Mouse (Mus musculus) gastrocnemius, postnatal 25 days (tissue): ENCODE results near the gene C2cd2. TPM values are rescaled to one million over a fixed set of nuclear protein-coding genes. Genes with fewer than 3 reads are reported as not detected.

Experiments
- DNase-seq: peaks from one replicate; pipeline ENCODE4 v3.0.0; 2022
- total RNA-seq, 2 experiments: library from RNA; stranded (reverse); gene quantifications; 1 replicate in 1 of 2; 2 replicates in 1 of 2; pipeline ENCODE4 v1.2.3; 2021

C2cd2 gene
- total RNA-seq, 2 experiments from 2014 or later, result 171 to 179 TPM

DNA sequence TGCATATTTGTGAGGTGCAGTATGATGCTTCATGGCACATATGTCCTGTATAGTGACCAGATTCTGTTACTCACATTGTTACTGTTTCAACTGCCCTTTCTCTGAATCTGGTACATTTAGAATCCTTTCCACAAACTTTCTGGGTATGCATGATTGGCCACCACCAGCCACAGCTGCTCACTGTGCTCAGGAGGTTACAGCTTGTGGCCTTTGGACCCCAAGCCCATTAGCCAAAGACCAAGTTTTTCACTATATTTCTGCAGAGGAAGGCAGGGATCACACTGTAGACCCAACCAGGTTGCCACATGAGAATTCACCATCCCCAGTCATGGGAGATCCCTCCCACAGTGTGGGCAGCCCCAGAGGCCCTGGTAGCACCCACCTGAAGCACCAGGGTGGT is 79.5 kb downstream of the C2cd2 start:
- no peak for DNase-seq

DNA sequence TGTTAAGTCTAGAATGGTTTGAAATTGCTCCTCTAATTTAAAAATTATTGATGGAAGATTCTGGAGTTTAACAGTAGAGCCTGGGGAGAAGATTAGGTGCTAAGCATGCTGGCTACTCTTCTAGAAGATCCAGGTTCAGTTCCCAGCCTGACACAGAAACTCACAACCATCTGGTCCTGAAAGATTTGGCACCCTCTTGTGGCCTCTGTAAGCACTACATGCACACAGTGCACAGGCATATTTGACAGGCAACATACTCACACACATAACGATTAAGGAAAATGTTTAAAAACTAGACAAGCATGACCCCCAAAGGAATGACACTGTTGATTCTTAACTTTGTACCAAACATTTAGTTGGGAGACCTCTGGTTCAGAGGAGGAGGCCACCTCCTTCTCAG is 83.3 kb downstream of the C2cd2 start:
- DNase-seq, result no peak

DNA sequence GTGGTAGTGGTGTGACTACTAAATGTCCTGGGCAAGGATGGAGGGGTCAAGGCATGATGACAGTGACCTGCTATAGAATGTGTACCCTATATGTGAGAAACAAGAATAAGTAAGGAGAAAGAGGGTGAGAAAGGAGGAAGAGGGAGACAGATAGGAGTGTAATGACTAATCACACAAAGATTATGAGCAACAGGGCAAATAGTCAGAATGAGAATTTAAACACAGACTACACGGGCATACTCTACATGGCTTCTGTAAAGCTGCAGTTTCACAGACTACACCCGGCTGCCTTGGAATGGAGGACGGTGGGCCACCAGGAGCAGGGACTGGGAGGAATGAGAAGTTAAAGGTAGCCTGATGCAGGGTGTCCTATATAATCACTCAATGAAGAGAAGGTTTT is 84.9 kb downstream of the C2cd2 start:
- DNase-seq, result no peak

DNA sequence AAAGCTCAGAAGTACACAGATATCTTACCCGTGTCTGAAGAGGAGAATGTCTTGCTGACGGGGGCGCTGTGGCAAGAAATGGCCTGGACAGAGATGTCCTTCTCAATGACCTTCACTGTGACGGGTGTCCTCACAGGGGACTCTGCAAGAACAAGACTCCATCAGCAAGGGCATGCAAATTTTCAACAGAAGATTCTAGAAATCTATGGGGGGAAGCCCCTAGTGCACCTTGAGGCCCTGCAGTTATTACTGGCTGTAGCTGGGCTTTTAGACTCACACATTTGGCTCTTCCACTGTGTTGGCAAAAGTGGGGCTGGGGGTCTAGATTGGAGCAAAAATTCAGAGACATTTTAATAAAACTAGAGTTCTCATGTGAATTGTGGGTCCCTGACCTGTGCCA is 87.3 kb downstream of the C2cd2 start:
- DNase-seq, result no peak

DNA sequence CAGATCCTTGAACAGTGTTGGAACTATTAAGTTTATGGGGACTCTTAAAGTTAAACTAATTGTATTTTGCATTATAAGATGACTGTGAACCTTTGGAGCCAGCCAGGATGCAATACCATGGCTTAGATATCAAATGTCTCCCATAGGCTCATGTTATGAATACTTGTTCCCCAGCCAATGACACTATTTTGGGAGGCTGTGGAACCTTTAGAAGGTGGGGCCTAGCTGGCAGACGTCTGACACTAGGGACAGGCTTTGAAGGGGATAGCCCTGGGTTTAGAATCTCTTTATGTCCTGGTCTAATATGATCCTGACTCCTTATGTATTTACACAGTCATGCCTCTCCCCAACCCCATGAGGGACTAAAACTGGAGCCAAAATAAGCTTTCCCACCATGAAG is 88.0 kb downstream of the C2cd2 start:
- DNase-seq, result no peak

DNA sequence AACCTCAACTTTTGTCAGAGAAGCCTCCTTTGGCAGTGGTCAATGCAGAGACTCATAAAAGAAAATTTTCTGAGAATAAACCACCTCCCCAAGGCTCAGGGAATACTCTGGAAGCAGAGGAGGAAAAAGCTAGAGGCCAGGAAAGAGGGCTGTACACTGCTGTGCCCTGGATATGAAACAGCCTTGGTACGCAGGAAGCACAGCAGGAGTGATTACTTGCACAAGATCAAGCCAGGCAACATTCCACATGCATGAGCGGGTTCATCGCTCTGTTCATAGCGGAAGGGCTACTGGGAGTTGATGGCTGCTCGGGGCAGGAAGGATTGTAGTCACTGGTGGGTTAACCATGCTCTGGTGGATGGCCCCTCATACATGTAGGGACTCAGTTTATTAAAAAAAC is 89.7 kb downstream of the C2cd2 start:
- DNase-seq, result no peak

DNA sequence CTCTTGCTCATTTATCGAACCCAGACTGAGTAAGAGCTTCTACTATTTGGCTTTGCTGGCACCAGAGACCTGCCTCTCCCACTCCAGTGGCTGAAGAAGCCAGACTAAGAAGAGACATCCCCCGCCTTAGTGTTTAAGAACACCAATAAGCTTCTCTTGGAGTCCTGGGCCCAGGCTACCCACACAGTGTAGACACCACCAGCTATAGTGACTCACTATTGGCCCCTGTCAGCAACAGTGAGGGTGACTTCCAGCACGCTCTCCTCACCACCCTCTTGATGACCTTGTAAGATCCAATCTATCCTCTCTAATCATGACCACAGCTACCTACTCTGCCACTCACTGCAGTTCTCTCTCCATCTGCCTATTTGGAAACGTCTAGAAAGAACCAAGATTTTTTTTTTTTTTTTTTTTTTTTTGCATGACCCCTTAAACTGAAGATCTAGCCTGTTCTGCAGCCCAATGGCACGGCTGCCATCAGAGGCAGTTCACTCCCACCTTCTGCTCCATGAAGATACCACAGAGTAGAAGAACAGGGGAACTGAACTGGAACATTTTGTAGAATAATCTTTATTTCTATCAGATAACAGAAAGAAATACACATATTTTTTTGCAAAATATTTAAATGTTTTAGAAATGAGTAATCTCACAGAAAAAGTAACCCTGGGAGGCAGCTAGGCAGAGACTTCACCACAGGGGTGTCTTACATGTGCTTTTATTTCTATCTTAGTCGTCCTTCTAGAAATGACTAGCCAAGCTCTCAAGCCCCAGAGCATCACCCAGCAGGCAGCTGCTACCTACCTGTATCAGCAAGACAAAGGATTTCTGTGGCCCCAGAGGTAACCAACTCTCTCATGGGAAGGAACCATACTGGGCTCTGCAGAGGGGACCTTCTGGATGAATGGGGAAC is 93.0 kb downstream of the C2cd2 start:
- no peak for DNase-seq

DNA sequence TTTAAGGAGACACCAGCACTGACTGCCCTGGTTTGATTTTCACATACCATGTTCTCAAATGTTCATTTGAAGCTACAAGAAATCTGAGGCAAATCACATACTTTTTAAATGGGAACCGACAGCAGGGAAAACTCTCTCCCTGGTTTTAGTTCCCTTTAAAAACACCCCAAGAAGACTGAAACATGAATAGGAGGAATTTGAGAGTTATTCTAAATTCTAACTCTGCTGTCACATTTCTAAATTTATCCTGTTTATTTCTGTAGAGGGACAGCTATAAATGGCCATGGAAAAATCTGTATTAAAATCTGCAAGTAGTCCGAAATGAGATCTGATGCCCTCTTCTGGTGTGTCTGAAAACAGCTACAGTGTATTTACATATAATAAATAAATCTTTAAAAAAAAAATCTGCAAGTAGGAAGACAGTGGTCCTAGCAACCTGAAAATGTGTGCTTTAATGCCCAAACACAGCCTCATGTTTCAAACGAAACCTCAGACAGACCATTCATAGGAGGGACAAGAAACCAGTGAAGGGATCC is 98.4 kb downstream of the C2cd2 start:
- no peak for DNase-seq

DNA sequence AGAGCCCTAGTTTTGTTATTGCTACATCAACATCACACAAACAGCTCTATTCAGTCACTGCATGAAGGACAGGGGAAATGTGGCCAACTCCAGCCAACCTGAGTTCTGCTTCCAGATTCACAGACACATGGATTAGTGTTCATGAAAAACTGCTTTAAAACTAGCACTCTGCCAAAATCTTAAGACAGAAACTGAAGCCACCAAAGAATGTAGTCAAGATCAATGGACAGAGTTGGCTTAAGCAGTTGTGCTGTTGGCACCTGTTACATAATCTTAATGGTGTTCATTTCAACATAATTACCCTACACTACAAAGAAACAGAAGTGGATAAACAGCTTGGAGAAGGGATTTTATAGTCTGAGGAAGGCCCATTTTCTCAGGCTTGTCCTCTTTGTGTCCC is 106.3 kb downstream of the C2cd2 start:
- DNase-seq, result no peak

DNA sequence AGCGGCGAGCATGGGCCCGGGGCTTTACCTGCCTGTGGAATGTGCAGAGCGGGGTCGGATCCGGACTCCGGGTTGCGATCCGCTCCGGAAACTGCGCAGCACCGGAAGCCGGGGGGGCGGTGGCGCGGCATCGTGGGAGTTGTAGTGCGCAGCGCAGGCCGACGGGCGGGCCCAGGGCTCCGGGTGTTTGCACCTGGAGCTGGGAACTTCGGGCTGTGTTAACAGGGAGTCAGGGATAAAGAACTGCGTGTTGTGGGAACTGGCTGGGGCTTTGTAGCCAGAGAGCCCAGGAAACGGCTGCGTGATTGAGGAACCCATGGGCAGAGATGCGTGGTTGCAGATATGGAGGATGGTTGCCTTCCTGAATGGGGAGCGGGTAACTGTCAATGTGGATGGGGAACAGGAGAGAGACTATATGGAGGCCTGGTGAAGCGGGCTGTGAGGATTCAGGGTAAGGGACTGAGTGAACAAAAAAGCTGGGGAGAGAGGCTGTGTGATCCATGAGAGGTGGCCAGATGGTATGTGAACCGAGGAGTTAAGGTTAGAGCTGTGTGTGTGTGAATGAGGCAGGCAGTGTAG is 110.6 kb downstream of the C2cd2 start, which contains the start of gene Prdm15:
Gene Prdm15 (minus strand): TSS at position 110 of the 579 bp plus-strand sequence.
- DNase-seq, result peak; percentile 84

DNA sequence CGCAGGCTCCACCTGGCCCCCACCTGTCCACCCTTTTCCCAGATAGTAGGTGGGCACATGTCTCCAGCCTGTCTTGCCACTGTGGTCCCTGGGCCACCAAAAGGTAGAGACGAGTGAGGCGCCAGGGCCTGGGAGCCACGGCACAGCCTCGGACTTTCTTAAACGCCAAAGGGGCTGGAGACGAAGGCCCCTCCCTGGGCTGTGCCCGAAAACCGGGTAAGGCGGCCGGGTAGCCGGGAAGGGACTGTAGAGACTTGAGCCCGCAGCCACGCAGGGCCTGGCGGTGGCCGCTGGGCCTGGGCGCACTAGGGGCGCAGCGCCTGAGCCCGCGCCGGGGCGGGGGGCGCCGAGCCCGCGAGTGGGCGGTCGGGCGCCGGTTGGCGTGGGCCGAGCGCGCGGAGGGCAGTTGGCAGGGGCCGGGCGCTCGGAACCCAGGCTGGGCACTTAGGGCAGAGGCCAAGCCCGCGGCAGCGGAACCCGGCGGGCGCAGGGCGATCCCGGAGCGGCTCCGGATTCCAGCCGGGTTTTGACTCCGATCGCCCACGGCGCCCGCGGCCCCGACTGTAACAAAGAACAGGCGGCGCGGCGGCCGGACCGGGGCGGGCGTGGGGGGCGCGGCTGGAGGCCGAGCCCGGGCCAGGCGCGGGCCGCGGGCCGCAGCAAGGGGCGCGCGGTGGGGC is 111.2 kb downstream of the C2cd2 start:
- DNase-seq, result peak; percentile 89

DNA sequence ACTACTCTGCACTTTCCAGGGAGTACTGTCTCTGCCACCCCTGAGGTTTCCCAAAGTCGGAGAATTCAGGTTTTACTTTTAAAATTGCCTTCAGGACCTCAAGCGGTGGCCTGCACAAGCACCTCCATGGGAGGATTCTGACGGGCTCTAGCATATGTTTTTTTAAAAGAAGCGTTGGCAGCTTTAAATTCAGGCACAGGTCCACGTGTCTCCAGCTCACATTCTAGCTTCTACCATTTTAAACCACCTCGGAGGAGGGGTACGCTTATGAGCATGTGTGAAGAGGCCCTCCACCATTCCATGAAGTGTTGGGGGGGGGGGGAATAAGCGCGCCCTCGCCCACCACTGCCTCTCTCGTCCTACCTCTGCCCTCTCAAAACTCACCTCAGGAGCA is 111.7 kb downstream of the C2cd2 start:
- DNase-seq, result no peak

DNA sequence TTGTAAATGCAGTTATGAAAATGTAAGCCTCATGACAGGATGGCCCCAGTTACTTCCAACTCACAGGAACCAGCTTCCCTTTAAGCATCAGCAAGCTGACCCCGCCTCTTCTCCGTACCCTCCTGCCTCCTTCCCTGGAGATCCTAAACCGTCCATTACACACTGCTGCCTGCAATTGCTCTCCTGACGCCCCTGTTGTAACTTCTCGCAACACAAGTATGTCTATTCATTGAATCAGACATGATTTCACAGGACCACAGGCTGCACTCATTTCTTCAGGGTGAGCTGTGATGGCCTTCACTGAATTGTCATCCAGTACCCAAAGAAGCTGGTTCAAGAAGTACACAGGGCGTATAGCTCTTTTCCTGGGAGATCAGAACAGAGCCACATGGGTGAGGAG is 113.6 kb downstream of the C2cd2 start:
- DNase-seq, result no peak

DNA sequence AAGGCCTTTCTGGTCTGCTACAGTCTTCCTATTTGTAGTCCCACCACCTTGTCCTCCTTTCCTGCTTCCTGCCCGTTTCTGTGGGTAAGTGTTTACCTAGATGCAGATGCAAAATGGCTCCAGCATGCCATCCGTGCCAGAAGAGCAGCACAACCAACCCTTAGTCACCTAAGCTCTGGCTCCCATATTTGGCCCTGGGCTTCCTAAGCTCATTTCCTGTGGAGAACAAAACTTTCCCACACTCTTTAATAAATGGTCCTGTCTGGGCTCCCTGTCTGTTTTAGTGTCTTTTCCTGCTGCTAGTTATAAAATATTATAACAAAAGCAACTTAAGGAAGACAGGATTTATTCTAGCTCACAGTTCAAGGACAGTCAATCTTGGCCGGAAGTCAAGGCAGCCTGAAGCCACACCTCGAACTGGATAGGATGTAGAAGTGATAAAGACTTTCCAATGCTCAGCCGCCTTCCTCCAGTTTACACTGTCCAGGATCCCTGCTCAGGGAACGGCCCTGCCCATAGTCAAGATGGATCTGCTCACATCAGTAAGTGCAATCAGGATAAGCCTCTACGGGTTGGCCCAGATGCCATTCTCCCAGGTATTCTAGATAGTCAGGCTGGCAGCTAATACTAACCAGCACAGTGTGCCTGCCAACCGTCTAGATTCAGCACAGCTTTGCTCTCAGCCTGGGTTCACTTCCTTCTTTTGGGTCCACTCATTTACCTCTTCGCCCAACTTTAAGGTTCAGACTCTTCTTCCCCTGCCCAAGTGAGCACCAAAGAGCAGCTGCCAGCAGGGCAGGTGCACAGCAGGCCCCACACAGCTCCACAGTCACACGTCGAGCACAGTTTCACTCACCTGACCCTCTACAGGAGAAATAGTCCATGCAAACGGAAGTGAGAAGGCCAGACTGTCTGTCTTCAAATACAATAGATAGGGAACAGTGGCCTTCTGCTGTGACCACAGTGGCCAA is 117.1 kb downstream of the C2cd2 start:
- no peak for DNase-seq

DNA sequence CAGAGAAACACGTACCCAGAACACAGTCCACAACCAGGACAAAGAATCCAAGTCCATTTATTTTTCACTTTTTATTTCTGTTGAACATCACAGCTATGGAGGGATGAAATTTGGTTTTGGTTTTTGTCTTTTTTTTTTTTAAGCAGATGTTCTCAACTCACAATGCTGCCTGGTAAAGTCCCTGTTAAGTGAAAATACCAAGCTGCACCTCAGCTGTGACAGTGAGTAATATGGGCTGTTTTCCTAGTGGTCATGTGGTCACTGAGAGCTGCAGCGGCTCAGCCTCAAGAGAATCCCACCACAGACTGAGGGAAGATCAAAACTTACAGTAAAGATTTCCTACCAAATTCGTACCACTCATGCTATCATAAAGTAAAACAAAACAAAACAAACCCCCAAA is 130.2 kb downstream of the C2cd2 start:
- DNase-seq, result no peak

DNA sequence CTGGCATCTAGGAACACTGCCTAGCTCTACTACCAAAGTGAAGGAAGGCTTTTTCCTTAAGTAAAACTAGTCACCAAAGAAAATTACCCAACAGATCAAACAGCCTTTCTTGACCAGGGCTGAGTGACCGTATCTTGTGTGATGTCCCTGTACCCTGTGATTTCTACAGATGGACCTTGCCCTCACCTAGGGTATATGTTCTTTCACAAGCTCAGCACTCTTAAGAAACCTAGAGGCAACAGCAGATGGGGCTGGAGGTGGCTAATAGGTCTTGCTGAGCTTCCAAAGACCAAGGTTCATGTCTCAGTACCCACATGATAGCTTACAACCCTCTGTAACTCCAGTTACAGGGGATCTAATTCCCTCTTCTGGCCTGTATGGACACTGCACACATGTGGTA is 134.2 kb downstream of the C2cd2 start:
- no peak for DNase-seq

DNA sequence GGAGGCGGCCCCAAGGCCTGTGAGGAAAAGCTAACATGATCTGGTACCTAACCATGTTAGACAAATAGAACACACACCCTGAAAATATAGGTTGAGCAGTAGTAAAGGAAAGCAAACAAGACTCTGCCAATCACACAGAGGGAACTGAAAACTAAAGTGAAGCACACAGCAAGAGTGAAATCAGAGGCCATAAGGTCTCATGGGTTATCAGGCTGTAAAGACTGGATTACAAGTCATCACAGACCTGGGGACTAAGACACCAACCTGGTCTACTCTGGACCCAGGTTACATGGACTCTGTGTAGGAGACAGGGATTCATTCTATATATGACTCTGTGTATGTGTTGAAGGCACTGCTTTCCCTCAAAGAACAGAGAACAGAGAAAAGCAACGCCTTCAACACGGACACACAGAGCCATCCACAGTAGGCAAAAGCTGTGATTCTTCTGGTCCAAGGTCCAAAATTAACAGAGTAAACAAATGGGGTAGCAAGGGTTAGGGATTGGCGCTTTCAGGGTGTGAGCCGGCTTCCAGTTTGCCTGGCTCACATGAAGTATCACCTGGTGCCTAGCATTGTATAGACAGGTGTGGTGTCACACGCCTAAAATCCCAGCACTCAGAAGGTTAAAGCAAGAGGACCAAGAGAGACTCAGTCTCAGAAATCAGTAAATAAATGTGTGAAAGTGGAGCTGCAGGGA is 138.9 kb downstream of the C2cd2 start:
- no peak for DNase-seq

DNA sequence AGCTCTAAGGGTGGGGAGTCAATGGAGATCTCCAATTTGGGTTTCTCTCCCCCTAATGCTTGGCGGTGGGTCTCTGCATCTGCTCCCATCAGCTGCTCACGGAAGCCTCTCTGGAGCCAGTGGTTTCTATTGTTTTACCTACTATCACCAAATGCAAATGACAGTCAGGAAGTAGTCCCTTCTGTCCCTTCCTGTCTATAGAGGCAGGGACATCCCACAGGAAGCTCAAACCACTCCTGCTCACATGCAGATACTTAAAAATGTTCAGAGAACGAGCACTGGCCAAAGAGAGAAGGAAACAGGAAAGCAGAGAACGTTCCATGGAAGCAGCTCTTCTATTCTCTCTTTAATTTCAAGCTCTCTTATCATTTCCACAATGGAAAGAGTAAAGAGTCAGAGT is 142.9 kb downstream of the C2cd2 start:
- no peak for DNase-seq

DNA sequence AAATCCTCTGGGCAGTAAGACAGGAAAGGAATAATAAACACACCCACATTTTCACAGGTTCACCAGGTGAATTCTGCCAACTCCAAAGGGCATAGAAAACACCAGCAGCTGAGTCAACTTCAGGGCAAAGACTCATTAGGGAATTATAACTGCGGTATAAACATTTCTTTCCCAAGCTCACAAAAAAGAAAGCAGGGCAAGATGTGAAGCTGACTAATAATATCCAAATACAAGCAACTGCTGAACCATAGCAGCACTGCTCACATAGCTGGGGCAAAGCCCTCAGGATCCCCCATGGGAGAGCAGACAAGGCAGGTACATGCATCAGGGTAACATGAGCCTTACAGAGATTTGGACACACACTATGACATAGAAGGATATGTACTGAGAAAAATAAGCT is 145.0 kb downstream of the C2cd2 start:
- DNase-seq, result no peak

DNA sequence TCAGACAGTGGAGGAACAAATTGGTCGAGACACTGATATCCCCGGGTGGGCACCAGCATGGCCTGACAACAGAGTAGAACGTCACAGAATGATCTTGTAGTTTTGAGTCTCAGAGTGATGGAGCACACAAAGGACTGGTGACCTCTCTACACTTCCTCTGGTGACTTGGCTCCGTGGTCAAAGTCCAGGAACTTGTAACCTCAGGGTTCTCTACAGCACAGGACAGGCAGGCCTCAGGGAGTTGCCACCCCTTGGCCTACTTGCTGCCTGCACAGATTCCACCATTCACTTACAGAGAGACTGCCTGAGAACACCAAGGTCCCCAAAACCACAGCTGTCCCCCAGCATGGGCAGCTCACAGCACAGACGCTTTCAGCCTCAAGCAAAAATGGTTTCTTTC is 147.1 kb downstream of the C2cd2 start:
- no peak for DNase-seq

DNA sequence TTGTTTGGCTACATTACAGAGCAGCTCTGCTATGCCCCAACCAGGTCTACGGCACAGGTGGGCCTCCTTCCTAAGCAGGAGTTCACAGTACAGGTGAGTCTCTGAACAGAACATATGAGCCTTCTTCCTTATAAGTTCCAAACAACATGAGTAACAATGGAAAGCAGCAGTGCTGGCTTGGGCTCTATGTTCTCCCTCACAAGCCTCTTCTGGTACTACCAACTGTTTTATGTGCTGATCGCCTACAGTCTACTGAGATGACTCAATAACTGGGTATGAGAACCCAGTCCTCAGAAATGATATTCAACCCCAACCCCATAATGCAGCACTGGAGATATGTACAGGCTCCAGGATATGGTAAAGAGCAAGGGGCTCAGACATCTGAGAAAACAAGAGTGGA is 148.3 kb downstream of the C2cd2 start:
- DNase-seq, result no peak
